Mouse (Mus musculus) thymus, adult 2 months (tissue): Measurements from ENCODE around the gene Brinp1. TPM values are rescaled to one million over a fixed set of nuclear protein-coding genes. Genes with fewer than 3 reads are reported as not detected.

Experiments
- DNase-seq: peaks from one replicate; pipeline ENCODE4 v3.0.0; 2021
- H3K27ac ChIP-seq: fragments of 200-500 bp; 2 replicates; pipeline ENCODE4 v1.5.1; 2012; ENCODE audit warnings: low read length, control low read depth; ENCODE audit not compliant: control insufficient read depth, insufficient read depth
- H3K27me3 ChIP-seq: fragments of 200-500 bp; 2 replicates; pipeline ENCODE4 v1.6.1; 2012; ENCODE audit warnings: mild to moderate bottlenecking, low read length, moderate library complexity, mixed read lengths; ENCODE audit not compliant: control insufficient read depth, insufficient read depth
- H3K36me3 ChIP-seq: fragments of 200-500 bp; 2 replicates; pipeline ENCODE4 v1.6.1; 2012; ENCODE audit warnings: mild to moderate bottlenecking, low read length, moderate library complexity; ENCODE audit not compliant: control insufficient read depth, insufficient read depth
- H3K4me1 ChIP-seq: fragments of 200-500 bp; replicated peaks from 2 replicates; pipeline ENCODE4 v1.6.1; 2012; ENCODE audit warnings: low read length; ENCODE audit not compliant: control insufficient read depth, insufficient read depth
- H3K4me3 ChIP-seq: fragments of 200-500 bp; 2 replicates; pipeline ENCODE4 v1.5.1; 2012; ENCODE audit warnings: mild to moderate bottlenecking, low read length, control low read depth, moderate library complexity; ENCODE audit not compliant: control insufficient read depth, insufficient read depth
- CTCF ChIP-seq: fragments of 200-500 bp; IDR thresholded peaks from 2 replicates; pipeline ENCODE4 v1.5.1; 2012; ENCODE audit warnings: mild to moderate bottlenecking, control low read depth, low read length, moderate library complexity, borderline replicate concordance; ENCODE audit not compliant: control insufficient read depth, poor library complexity, insufficient read depth; ENCODE audit errors: extremely low read depth
- POLR2A ChIP-seq: fragments of 200-500 bp; IDR thresholded peaks from 2 replicates; pipeline ENCODE4 v1.6.1; 2012; ENCODE audit warnings: mild to moderate bottlenecking, low read length, control low read depth, moderate library complexity; ENCODE audit not compliant: control insufficient read depth, poor library complexity, insufficient read depth; ENCODE audit errors: extremely low read depth
- WGBS: fragments of 180-500 bp; shearing (Covaris S2); methylation state at CpG from one replicate; pipeline ENCODE4 v1.1.7; 2018; 5-methylcytosine and 5-hydroxymethylcytosine counted together
- polyA plus RNA-seq: library from polyadenylated mRNA; depleted of rRNA; stranded (reverse); fragments of >200 nt; gene quantifications from 2 replicates; pipeline ENCODE4 v1.2.3, GENCODE M21; 2012

Gene Brinp1
- polyA plus RNA-seq, 1 experiment, result 0.26 TPM

- WGBS, result 85% methylated on average over 4 of the region's 4 CpGs
- DNase-seq, result no peak
- no peak overlapping the region for H3K4me3 ChIP-seq
Measured at GRCm38 (mm10) chr4:68890526-68890925, 63.7 kb downstream of the Brinp1 start.

GRCm38 (mm10) chr4:68886276-68886675 is 67.9 kb downstream of the Brinp1 start:
- Histone ChIP-seq H3K4me3 (no peak overlapping the region), H3K27ac (no peak overlapping the region), H3K27me3 (no peaks in the 10 kb centered on the region), H3K4me1 (no peaks in the 10 kb centered on the region), H3K36me3 (no peaks in the 10 kb centered on the region)
- DNase-seq, result no peak
- WGBS, result 94% methylated on average over 2 of the region's 2 CpGs
- TF ChIP-seq CTCF (no peak), POLR2A (no peak)

More at GRCm38 (mm10) chr4:68890526-68890925, 63.7 kb downstream of the Brinp1 start:
- no peak for TF ChIP-seq CTCF
- no peak for TF ChIP-seq POLR2A
- H3K27me3 ChIP-seq, result no peaks in the 10 kb centered on the region
- H3K36me3 ChIP-seq, result no peaks in the 10 kb centered on the region
- H3K27ac ChIP-seq, result no peak overlapping the region
- no peaks in the 10 kb centered on the region for H3K4me1 ChIP-seq

GRCm38 (mm10) chr4:68872028-68872427 is 82.2 kb downstream of the Brinp1 start:
- no peaks in the 10 kb centered on the region for H3K4me1 ChIP-seq
- H3K36me3 ChIP-seq, result no peaks in the 10 kb centered on the region
- no peak for TF ChIP-seq POLR2A
- no peak for TF ChIP-seq CTCF
- no peak overlapping the region for H3K4me3 ChIP-seq
- no peak for DNase-seq
- H3K27ac ChIP-seq, result no peak overlapping the region
- H3K27me3 ChIP-seq, result no peaks in the 10 kb centered on the region

- no peak for DNase-seq
- no peaks in the 10 kb centered on the region for H3K36me3 ChIP-seq
- no peaks in the 10 kb centered on the region for H3K27me3 ChIP-seq
- no peaks in the 10 kb centered on the region for H3K4me1 ChIP-seq
- no peak for TF ChIP-seq CTCF
- TF ChIP-seq POLR2A, result no peak
- H3K4me3 ChIP-seq, result no peak overlapping the region
- no peak overlapping the region for H3K27ac ChIP-seq
- WGBS, result 63% methylated on average over 4 of the region's 4 CpGs
Measured at GRCm38 (mm10) chr4:68865135-68865767, 88.9 kb downstream of the Brinp1 start.

- no peaks in the 10 kb centered on the region for H3K36me3 ChIP-seq
- H3K4me3 ChIP-seq, result no peak overlapping the region
- DNase-seq, result no peak
- TF ChIP-seq POLR2A (no peak), CTCF (no peak)
- no peaks in the 10 kb centered on the region for H3K27me3 ChIP-seq
- H3K27ac ChIP-seq, result no peak overlapping the region
- WGBS, result 95% methylated on average over 2 of the region's 2 CpGs
- no peaks in the 10 kb centered on the region for H3K4me1 ChIP-seq
Measured at GRCm38 (mm10) chr4:68864668-68865067, 89.5 kb downstream of the Brinp1 start.

- Histone ChIP-seq H3K36me3 (no peaks in the 10 kb centered on the region), H3K4me1 (no peaks in the 10 kb centered on the region), H3K4me3 (no peak overlapping the region), H3K27me3 (no peaks in the 10 kb centered on the region), H3K27ac (no peak overlapping the region)
- TF ChIP-seq CTCF, result no peak
- no peak for TF ChIP-seq POLR2A
- WGBS, result 29% methylated on average over 1 of the region's 1 CpGs
- DNase-seq, result no peak
Measured at GRCm38 (mm10) chr4:68856868-68857267, 97.3 kb downstream of the Brinp1 start.

- no peak overlapping the region for H3K27ac ChIP-seq
- no peaks in the 10 kb centered on the region for H3K27me3 ChIP-seq
- no peak overlapping the region for H3K4me3 ChIP-seq
- 84% methylated on average over 3 of the region's 3 CpGs for WGBS
- H3K4me1 ChIP-seq, result no peaks in the 10 kb centered on the region
- H3K36me3 ChIP-seq, result no peaks in the 10 kb centered on the region
- TF ChIP-seq POLR2A (no peak), CTCF (no peak)
- DNase-seq, result no peak
Measured at GRCm38 (mm10) chr4:68849671-68850070, 104.5 kb downstream of the Brinp1 start.
